Mouse (Mus musculus): Measurements from ENCODE around the gene Coa7. TPM values are rescaled to one million over a fixed set of nuclear protein-coding genes. Genes with fewer than 3 reads are reported as not detected.

Gene Coa7
- 55.6 and 58.0 TPM in 2 replicates for polyA plus RNA-seq (2016; fragmentation: Nextera tagmentation; extraction: Ambion mirVana)

DNA sequence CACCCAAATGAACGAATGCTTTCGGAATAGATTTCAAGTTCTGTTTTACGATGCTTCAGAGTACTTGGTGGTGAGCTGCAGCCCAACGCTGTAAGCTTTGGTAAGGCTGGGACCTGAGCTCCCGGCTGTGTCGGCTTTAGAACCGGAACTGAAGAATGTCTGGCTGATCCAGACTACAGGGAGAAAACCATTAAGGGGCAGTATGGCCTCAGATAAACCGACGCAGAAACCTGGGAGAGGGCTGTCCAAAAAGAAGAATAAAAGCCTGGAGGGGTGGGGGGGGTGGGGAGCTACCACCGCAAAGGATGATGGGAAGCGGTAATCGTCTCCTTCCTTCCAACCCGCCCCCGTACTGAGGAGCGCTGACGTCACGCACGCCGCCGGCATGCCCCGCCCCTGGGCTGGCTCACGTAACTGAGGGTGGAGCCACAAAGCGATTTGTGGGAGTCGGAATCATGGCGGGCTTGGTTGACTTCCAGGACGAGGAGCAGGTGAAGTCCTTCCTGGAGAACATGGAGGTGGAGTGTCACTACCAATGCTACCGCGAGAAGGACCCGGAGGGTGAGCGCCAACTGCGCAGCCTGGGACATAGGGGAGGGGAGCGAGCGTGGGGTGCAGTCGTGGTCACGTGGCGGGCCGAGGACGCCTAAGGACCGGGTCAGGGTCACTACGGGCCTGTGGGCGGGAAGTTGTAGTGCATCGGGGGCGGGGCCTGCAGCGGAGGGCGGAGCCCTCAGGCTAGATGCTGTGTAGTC is at the start of gene Coa7:
Gene Coa7 (plus strand): TSS at position 411 of the 755 bp plus-strand sequence.
- Histone ChIP-seq H3K4me1 (0 out of 2 replicates have a peak, but pooled peaks cover 2% of the 10 kb centered on the region), H3K27me3 (no peaks in the 10 kb centered on the region), H3K27ac (peak within 1 kb of the TSS; percentile 93), H3K4me2 (replicated peaks) (peak within 1 kb of the TSS; percentile 60), H3K9me3 (no peaks in the 10 kb centered on the region), H3K9ac (peak within 1 kb of the TSS; percentile 60), H3K4me3 (peak within 1 kb of the TSS; percentile 79), H3K36me3 (peaks cover 17% of the 10 kb centered on the region)
- 1% methylated on average over 44 of the region's 45 CpGs for WGBS
- peak; percentile 87 for ATAC-seq (ENCODE audit: insufficient number of reproducible peaks, insufficient read depth, low FRiP score, low TSS enrichment)

DNA sequence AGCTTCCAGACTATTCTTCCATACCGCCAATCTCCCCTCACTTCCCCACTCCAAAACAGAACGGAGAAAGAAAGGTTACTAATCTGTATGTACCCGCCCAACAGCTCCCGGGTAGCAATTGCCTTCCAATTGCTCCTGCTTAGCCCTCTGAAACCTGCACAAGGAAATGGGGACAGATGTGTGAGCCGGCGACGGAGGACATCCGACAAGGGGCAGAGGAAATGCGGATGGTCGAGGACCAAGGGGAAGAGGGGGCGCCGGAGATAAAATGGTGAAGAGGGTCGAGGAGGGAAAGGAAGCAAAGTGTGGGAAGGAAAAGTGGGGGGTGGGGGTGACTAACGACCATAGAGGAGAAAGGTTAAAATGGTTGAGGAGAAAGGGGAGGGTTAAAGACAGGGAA is 27.7 kb upstream of the Coa7 start:
- Histone ChIP-seq H3K27me3 (no peaks in the 10 kb centered on the region), H3K4me1 (peaks cover 10% of the 10 kb centered on the region), H3K36me3 (no peaks in the 10 kb centered on the region), H3K9ac (peak overlapping the region; percentile 89), H3K4me2 (replicated peaks) (peak overlapping the region; percentile 70), H3K4me3 (peak overlapping the region; percentile 76), H3K9me3 (no peaks in the 10 kb centered on the region), H3K27ac (peak overlapping the region; percentile 89; the same call in 1 of the 2 replicates)
- 2% methylated on average over 14 of the region's 14 CpGs for WGBS
- ATAC-seq (ENCODE audit: insufficient number of reproducible peaks, insufficient read depth, low FRiP score, low TSS enrichment), result no peak

DNA sequence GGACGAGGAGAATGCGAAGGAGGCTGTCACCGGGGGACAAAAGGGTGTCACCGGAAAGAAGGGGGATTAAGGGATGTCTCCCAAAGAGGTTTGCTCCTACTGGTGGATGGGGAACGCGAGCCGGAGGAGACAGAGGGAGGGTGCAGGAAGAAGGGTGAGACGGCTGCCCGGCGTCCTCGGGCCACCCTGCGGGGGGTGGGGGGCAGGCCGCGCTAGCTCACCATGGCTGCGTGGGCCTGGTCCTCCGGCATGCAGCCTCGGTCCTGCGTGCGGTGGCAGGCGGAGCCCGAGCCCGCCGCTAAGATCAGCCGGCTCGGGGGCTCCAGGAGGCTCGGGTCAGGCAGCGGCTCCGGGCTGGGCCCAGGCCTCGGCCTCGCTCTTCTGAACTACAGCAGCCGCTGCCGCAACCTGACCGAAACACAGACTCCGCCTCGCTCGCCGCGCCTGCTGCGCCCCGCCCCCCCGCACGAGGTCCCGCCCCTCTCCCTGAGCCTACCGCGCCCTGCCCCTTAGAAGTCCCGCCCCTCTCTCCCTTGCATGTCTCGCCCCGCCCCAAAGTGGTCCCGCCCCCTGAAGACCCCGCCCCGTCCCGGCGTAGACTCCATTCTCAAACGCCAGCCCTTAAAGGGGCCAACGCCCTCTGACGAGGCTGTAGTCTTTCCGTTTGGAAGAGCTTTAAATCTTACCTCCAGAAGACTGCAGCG is 27.1 kb upstream of the Coa7 start, which contains the start of gene Zyg11b:
Gene Zyg11b (minus strand): TSS at position 427 of the 704 bp plus-strand sequence.
- peaks cover 10% of the 10 kb centered on the region for H3K4me1 ChIP-seq

DNA sequence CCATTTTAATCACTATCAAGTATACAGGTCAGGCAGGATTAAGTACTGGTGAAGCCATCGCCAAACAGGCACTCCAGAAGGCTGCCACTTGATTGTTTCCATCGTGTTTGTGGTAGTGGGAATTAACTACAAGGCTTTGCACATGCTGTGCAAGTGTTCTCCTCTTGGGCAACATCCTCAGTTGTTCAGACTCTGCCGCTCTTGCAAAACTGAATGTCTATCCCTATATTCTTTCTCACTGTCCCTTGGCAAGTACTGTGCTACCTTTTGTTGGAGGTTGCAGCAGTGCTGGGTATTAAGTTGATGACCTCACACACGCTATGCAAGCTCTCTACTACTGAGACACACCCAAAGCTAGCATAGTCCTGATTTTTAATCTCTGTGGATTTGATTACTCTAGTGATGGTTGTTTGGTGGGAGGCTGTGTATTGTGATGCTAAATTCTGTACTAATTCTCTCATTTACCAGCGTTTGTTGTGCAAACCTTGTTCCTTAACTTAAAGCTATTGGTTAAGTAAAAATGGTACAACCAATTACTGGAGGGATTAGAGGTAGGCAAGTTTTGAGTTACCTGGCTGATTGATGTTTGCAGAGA is 25.5 kb upstream of the Coa7 start:
- Histone ChIP-seq H3K9ac (no peak overlapping the region), H3K27me3 (no peaks in the 10 kb centered on the region), H3K4me1 (peaks cover 10% of the 10 kb centered on the region), H3K4me3 (no peak overlapping the region), H3K4me2 (replicated peaks) (no peak overlapping the region), H3K36me3 (no peaks in the 10 kb centered on the region), H3K9me3 (peaks cover 3% of the 10 kb centered on the region; the same call in 1 of the 2 replicates), H3K27ac (no peak overlapping the region)
- WGBS, result 74% methylated on average over 5 of the region's 5 CpGs
- ATAC-seq (ENCODE audit: insufficient number of reproducible peaks, insufficient read depth, low FRiP score, low TSS enrichment), result no peak

More for the DNA sequence above, 27.1 kb upstream of the Coa7 start, which contains the start of gene Zyg11b:
- H3K4me3 ChIP-seq, result peak within 1 kb of the TSS; percentile 76
- peak; percentile 95 for ATAC-seq (ENCODE audit: insufficient number of reproducible peaks, insufficient read depth, low FRiP score, low TSS enrichment)
- peak within 1 kb of the TSS; percentile 70 for H3K4me2 ChIP-seq (replicated peaks)
- no peaks in the 10 kb centered on the region for H3K27me3 ChIP-seq
- H3K9me3 ChIP-seq, result no peaks in the 10 kb centered on the region
- H3K36me3 ChIP-seq, result no peaks in the 10 kb centered on the region
- WGBS, result under 1% methylated on average over 33 of the region's 58 CpGs
- peak within 1 kb of the TSS; percentile 89 for H3K9ac ChIP-seq
- H3K27ac ChIP-seq, result peak within 1 kb of the TSS; percentile 89

DNA sequence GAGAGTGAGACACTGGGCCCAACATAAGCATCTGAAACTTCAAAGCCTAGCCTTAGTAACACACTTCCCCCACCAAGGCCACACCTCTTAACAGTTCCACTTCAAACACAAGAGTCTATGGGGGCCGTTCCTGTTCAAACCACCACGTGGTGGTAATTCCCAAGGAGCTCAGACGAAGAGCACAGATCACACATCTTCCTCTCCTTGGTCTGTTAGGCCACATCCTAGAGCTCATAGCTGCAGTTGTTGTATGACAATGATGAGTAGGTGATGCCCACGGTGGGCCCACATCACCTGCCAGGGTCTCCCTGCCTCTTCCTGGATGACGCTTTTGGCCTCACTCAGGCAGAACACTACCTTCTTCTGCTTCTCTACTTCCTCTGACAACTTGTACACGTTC is 17.2 kb upstream of the Coa7 start:
- ATAC-seq (ENCODE audit: insufficient number of reproducible peaks, insufficient read depth, low FRiP score, low TSS enrichment), result no peak
- no peak overlapping the region for H3K4me2 ChIP-seq (replicated peaks)

DNA sequence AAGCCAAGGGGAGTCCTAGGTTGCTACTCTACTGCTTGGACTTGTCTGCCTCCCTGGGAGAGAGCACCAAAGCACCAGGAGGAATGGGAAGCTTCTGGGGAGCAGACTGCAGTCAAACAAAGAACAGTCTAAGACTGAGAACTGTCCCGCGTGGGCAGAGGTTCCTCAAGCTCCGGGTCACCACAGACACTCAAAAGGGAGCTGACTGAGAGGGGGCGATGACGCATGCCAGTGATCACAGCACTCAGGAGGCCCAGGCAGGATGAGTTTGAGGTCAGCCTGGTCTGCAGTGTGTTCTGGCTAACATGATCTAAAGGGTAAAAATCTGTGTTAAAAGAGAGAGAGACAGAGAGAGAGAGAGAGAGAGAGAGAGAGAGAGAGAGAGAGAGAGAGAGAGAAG is 13.9 kb upstream of the Coa7 start:
- Histone ChIP-seq H3K9ac (no peak overlapping the region), H3K4me2 (replicated peaks) (no peak overlapping the region), H3K9me3 (no peaks in the 10 kb centered on the region), H3K4me3 (no peak overlapping the region), H3K36me3 (no peaks in the 10 kb centered on the region), H3K27ac (no peak overlapping the region), H3K27me3 (no peaks in the 10 kb centered on the region), H3K4me1 (no peaks in the 10 kb centered on the region; the same call in 1 of the 2 replicates)
- WGBS, result 62% methylated on average over 5 of the region's 5 CpGs
- ATAC-seq (ENCODE audit: insufficient number of reproducible peaks, insufficient read depth, low FRiP score, low TSS enrichment), result no peak

More for the DNA sequence above, 17.2 kb upstream of the Coa7 start:
- no peak overlapping the region for H3K9ac ChIP-seq
- H3K27me3 ChIP-seq, result no peaks in the 10 kb centered on the region
- H3K4me3 ChIP-seq, result no peak overlapping the region
- 85% methylated on average over 6 of the region's 6 CpGs for WGBS
- no peaks in the 10 kb centered on the region for H3K36me3 ChIP-seq
- H3K4me1 ChIP-seq, result no peaks in the 10 kb centered on the region
- H3K9me3 ChIP-seq, result peaks cover 8% of the 10 kb centered on the region; the same call in 1 of the 2 replicates
- no peak overlapping the region for H3K27ac ChIP-seq

DNA sequence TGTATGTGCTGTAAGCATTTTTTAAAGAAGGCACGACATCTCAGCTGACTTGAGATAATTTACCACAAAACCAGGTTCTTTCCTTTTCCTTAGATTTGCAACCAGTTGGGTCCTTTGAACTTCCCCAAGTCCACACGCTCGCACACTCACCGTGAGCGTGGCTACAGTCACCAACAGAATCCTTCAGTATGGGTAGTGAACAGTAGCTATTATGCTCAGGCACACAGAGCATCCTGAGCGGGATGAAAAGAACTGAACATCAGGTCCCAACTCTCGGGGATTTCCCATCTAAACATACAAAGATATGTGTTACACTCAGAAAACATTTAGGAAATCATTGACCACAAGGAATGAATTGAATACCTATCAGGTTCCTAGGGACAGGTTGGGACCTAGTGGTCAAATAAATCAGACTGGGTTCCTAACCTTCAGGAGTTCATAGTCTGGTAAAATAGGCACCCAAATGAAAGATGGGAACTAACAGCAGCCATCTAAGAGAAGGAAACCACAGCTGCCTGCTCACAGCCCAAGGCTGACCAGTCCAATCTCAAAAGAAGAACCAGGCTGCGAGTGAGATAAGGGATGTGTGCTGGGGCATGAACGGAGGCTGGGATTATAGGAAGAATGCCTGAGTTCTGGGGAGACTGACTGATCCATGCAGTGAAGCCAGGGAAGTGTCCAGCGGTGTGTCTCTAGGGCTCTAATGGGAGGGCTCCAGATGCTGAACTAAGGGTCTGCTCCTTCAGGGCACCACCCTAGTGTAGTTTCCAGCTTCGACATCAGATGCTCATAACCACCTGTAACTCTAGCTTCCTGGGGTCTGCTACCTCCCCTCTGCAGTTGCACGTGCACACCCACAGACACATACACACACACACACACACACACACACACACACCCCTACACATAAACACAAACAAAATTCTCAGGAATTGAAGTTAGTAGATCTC is 10.0 kb upstream of the Coa7 start:
- H3K27ac ChIP-seq, result no peak overlapping the region
- H3K9me3 ChIP-seq, result no peaks in the 10 kb centered on the region
- no peaks in the 10 kb centered on the region for H3K36me3 ChIP-seq
- H3K9ac ChIP-seq, result no peak overlapping the region
- no peak overlapping the region for H3K4me2 ChIP-seq (replicated peaks)
- H3K27me3 ChIP-seq, result no peaks in the 10 kb centered on the region
- 80% methylated on average over 12 of the region's 12 CpGs for WGBS
- ATAC-seq (ENCODE audit: insufficient number of reproducible peaks, insufficient read depth, low FRiP score, low TSS enrichment), result no peak
- no peak overlapping the region for H3K4me3 ChIP-seq
- no peaks in the 10 kb centered on the region; the same call in 1 of the 2 replicates for H3K4me1 ChIP-seq

DNA sequence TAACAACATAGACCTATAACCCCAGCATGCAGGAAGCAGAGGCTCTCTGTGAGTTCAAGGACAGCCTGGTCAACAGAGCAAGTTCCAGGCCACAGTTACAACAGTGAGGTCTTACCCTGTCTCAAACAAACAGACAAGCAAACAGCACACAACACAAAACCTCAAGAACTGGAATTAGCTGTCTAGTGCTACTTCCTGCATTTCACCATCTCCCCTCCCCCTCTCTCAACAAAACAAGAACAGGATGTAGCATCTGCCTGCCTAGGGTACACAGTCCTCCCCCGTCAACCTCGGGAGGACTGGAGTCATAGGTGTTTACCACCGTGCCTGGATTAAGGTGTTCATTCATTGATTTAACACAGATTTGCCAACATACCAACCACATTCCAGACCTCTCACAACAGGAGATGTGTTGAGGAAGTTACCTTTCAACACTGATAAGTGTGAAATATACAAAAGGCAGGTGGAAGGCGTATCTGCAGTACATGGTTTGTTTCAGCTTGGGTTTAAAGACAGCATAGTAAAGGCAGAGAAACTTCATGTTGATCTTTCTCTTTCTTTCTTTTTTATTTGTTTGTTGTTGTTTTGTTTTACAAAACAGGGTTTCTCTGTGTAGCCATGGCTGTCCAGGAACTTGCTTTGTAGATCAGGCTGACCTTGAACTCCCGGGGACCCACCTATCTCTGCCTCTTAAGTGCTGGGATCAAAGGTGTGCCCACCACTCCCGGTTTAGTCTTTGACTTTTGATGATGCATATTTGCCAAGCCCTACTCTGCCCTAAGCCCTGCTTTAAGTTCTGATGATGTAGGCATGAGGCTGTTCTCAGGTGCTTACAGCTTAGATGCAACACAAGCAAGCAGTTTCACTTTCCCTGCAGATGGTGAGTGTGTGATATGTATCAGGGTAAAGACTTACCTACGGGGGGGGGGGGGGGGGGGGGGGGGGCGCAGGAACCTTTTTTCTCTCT is 9.0 kb upstream of the Coa7 start:
- Histone ChIP-seq H3K27ac (no peak overlapping the region), H3K4me2 (replicated peaks) (no peak overlapping the region), H3K4me1 (no peaks in the 10 kb centered on the region; the same call in 1 of the 2 replicates), H3K9ac (no peak overlapping the region), H3K4me3 (no peak overlapping the region), H3K27me3 (no peaks in the 10 kb centered on the region), H3K9me3 (no peaks in the 10 kb centered on the region), H3K36me3 (no peaks in the 10 kb centered on the region)
- ATAC-seq (ENCODE audit: insufficient number of reproducible peaks, insufficient read depth, low FRiP score, low TSS enrichment), result no peak
- 61% methylated on average over 8 of the region's 8 CpGs for WGBS

DNA sequence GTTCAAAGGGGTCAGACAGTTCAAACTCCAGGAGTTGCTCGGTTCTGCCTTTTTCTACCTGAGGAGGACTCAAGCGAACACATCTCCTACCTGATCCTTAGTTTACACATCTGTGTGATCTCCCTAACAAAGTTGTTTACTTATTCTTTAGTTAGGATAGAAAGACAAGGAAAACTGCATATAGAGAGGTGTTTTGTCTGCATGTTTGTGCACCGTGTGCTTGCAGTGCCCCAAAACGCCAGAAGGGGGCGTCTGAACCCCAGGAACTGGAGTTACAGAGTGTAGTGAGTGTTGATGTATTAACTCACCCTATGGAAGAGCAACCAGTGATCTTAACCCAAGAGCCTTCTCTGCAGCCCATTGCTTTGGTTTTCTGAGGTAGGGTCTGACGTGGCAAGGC is 8.2 kb upstream of the Coa7 start:
- no peak overlapping the region for H3K9ac ChIP-seq
- H3K9me3 ChIP-seq, result no peaks in the 10 kb centered on the region
- H3K27ac ChIP-seq, result no peak overlapping the region
- no peaks in the 10 kb centered on the region; the same call in 1 of the 2 replicates for H3K4me1 ChIP-seq
- ATAC-seq (ENCODE audit: insufficient number of reproducible peaks, insufficient read depth, low FRiP score, low TSS enrichment), result no peak
- no peaks in the 10 kb centered on the region for H3K27me3 ChIP-seq
- H3K4me2 ChIP-seq (replicated peaks), result no peak overlapping the region
- H3K36me3 ChIP-seq, result no peaks in the 10 kb centered on the region
- H3K4me3 ChIP-seq, result no peak overlapping the region
- WGBS, result 72% methylated on average over 6 of the region's 6 CpGs
